Mouse (Mus musculus): ENCODE data around the gene Bahd1. TPM values are rescaled to one million over a fixed set of nuclear protein-coding genes. Genes with fewer than 3 reads are reported as not detected.

The Bahd1 gene
- polyA plus RNA-seq, 1 experiment, result 22.5 TPM

DNA sequence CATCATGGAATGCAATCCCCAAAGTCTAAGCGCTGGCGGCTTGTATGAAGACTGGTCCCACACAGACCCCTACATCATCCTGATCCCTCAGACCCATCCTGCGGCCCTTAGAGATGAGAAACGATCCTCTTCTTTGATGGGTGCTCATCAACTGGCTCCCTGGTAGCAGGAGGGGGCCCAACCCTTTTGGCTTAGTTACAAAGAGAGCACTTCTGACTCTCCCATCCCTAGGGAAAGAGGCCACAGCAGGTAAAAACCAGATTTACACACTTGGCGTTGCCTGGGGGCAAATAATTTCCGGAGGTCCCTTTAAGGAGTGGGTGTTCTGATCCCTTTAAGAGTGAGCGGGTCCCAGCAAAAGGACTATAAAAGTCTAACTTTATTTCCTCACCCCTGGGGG is 2.8 kb upstream of the Bahd1 start:
- no peak overlapping the region for H3K27ac ChIP-seq (ENCODE audit: insufficient read depth, low read length)
- no peak for TF ChIP-seq CTCF (IDR thresholded peaks at IDR 0.05; ENCODE audit: extremely low read depth, insufficient read depth, low read length)
- no peak for TF ChIP-seq POLR2A (IDR thresholded peaks at IDR 0.05; ENCODE audit: extremely low read depth, insufficient read depth, low read length)
- H3K4me1 ChIP-seq (ENCODE audit: control insufficient read depth, insufficient read depth, low read length), result 0 out of 2 replicates have a peak, but pooled peaks cover 2% of the 10 kb centered on the region
- peak overlapping the region; percentile 40 for H3K4me3 ChIP-seq (ENCODE audit: insufficient read depth, low read length)

GRCm38 (mm10) chr2:118897808-118898207 is 2.4 kb upstream of the Bahd1 start:
- no peak overlapping the region for H3K4me3 ChIP-seq (ENCODE audit: insufficient read depth, low read length)
- TF ChIP-seq CTCF (IDR thresholded peaks at IDR 0.05; ENCODE audit: extremely low read depth, insufficient read depth, low read length) (no peak), POLR2A (IDR thresholded peaks at IDR 0.05; ENCODE audit: extremely low read depth, insufficient read depth, low read length) (no peak)

DNA sequence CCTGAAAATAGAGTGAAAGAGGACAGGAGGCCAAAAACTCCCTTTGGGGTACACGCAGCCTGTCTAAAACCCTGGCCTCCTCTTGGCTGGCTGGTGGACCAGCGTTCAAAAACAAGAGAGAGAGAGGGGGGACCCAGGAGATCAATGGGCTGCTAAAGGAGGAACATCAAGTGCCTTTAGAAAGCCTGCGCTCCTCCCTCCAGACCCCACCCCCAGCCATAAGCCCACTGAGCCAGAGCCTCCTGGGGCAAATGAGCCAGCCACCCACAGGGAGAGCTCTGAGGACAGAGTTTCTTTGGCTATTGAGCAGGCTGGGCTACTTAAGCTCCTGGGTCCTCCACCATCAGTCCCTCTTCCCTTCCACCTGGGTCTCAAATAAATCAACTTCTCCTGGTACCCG is 1.4 kb upstream of the Bahd1 start:
- no peak overlapping the region for H3K27ac ChIP-seq (ENCODE audit: insufficient read depth, low read length)
- no peak overlapping the region for H3K4me3 ChIP-seq (ENCODE audit: insufficient read depth, low read length)
- TF ChIP-seq POLR2A (IDR thresholded peaks at IDR 0.05; ENCODE audit: extremely low read depth, insufficient read depth, low read length) (no peak), CTCF (IDR thresholded peaks at IDR 0.05; ENCODE audit: extremely low read depth, insufficient read depth, low read length) (no peak)
- peaks cover 2% of the 10 kb centered on the region; the same call in 1 of the 2 replicates for H3K4me1 ChIP-seq (ENCODE audit: control insufficient read depth, insufficient read depth, low read length)

More at GRCm38 (mm10) chr2:118897808-118898207, 2.4 kb upstream of the Bahd1 start:
- no peak overlapping the region for H3K27ac ChIP-seq (ENCODE audit: insufficient read depth, low read length)
- H3K4me1 ChIP-seq (ENCODE audit: control insufficient read depth, insufficient read depth, low read length), result 0 out of 2 replicates have a peak, but pooled peaks cover 2% of the 10 kb centered on the region

DNA sequence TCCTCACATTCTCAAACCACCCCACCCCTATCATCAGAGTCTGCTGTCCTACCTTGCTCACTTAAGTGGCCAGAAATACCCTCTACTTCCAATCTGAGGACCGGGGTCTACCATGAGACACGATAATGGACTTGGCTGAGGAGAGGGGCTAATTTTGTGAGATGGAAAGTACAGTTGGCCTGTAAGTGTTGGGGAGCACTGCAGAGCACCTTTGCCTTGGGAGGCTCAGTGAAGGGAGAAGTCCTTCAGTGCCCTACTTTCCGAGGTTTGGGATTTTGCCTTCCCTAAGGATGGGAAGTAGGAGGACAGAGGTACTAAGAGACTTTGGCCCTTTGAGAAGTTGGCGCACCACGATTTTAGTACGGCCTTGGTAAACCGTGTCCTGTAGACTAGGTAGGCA is 871 bp upstream of the Bahd1 start:
- H3K4me3 ChIP-seq (ENCODE audit: insufficient read depth, low read length), result no peak overlapping the region
- H3K27ac ChIP-seq (ENCODE audit: insufficient read depth, low read length), result no peak overlapping the region
- peaks cover 6% of the 10 kb centered on the region for H3K4me1 ChIP-seq (ENCODE audit: control insufficient read depth, insufficient read depth, low read length)
- TF ChIP-seq POLR2A (IDR thresholded peaks at IDR 0.05; ENCODE audit: extremely low read depth, insufficient read depth, low read length) (no peak), CTCF (IDR thresholded peaks at IDR 0.05; ENCODE audit: extremely low read depth, insufficient read depth, low read length) (no peak)

DNA sequence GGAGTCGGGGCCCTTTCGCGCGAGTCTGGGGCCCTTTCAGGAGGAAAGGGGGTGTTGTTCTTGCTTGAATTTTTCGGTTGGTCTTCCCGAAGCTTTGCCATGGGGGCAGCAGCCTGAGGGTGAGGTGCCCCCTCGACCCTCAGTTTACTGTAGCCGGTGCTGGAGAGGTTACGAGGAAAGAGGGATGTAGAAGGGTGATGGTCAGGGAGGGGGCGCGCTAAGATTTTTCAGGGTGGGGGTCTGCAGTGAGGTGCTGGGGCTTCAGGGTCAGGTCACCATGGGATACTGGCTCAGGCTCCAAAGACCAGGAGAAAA is 606 bp downstream of the Bahd1 start:
- TF ChIP-seq CTCF (IDR thresholded peaks at IDR 0.05; ENCODE audit: extremely low read depth, insufficient read depth, low read length) (no peak), POLR2A (IDR thresholded peaks at IDR 0.05; ENCODE audit: extremely low read depth, insufficient read depth, low read length) (no peak)
- Histone ChIP-seq H3K27ac (ENCODE audit: insufficient read depth, low read length) (no peak overlapping the region), H3K4me3 (ENCODE audit: insufficient read depth, low read length) (peak overlapping the region; percentile 48), H3K4me1 (ENCODE audit: control insufficient read depth, insufficient read depth, low read length) (peaks cover 14% of the 10 kb centered on the region)

DNA sequence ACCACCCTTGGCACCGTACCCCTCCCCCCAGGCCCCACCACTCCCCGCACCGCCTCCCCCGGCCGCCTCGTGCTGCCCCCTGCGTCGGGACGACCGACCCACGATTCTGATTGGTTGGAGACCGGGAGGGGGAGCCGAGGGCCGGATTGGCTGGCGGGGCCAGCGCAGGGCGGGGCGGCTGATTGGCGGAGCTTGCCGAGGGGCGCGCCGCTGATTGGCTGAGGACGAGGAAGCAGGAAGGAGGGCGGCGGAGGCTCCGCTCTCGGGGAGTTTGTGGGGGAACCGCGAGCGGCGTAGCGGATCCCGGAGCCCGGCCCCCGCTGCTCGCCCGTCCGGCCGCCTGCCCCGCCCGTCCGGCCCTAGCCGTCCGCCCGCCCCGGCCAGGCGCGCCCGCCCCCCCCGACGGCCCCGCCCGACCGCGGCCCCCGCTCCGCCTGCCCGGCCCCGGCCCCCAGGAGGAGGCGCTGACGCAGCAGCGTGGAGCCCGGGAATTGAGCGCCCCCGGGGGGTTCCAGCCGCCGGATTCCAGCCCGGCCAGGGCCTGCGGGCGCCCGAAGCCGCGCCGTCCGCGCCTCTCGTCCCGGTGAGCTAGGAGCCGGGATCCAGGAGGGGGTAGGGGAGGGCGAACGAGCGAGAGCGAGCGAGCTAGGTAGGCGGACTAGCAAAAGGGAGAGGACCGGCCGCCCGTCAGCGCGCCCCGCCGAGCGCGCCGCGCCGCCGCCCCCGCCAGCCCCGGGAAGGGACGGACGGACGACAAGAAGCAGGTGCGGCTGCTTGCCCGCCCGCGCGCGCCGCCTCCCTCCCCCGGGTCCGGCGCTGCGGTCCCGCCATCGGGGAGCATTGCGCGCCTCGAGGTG is 1.2 kb downstream of the Bahd1 start:
- TF ChIP-seq POLR2A (IDR thresholded peaks at IDR 0.05; ENCODE audit: extremely low read depth, insufficient read depth, low read length) (peak; percentile 61; the same call in 1 of the 2 replicates), CTCF (IDR thresholded peaks at IDR 0.05; ENCODE audit: extremely low read depth, insufficient read depth, low read length) (no peak)
- Histone ChIP-seq H3K4me1 (ENCODE audit: control insufficient read depth, insufficient read depth, low read length) (peaks cover 14% of the 10 kb centered on the region), H3K27ac (ENCODE audit: insufficient read depth, low read length) (peak overlapping the region; percentile 96), H3K4me3 (ENCODE audit: insufficient read depth, low read length) (peak overlapping the region; percentile 73)

GRCm38 (mm10) chr2:118902051-118903025 is 2.2 kb downstream of the Bahd1 start:
- Histone ChIP-seq H3K4me1 (ENCODE audit: control insufficient read depth, insufficient read depth, low read length) (peaks cover 12% of the 10 kb centered on the region), H3K27ac (ENCODE audit: insufficient read depth, low read length) (0 out of 2 replicates have a peak overlapping the region, but pooled peaks have one; percentile 96), H3K4me3 (ENCODE audit: insufficient read depth, low read length) (peak overlapping the region; percentile 73)
- TF ChIP-seq POLR2A (IDR thresholded peaks at IDR 0.05; ENCODE audit: extremely low read depth, insufficient read depth, low read length) (no peak), CTCF (IDR thresholded peaks at IDR 0.05; ENCODE audit: extremely low read depth, insufficient read depth, low read length) (no peak)

GRCm38 (mm10) chr2:118903333-118903741 is 3.2 kb downstream of the Bahd1 start:
- TF ChIP-seq CTCF (IDR thresholded peaks at IDR 0.05; ENCODE audit: extremely low read depth, insufficient read depth, low read length) (no peak), POLR2A (IDR thresholded peaks at IDR 0.05; ENCODE audit: extremely low read depth, insufficient read depth, low read length) (no peak)
- Histone ChIP-seq H3K27ac (ENCODE audit: insufficient read depth, low read length) (no peak overlapping the region), H3K4me3 (ENCODE audit: insufficient read depth, low read length) (peak overlapping the region; percentile 73; the same call in 1 of the 2 replicates), H3K4me1 (ENCODE audit: control insufficient read depth, insufficient read depth, low read length) (peaks cover 12% of the 10 kb centered on the region)

DNA sequence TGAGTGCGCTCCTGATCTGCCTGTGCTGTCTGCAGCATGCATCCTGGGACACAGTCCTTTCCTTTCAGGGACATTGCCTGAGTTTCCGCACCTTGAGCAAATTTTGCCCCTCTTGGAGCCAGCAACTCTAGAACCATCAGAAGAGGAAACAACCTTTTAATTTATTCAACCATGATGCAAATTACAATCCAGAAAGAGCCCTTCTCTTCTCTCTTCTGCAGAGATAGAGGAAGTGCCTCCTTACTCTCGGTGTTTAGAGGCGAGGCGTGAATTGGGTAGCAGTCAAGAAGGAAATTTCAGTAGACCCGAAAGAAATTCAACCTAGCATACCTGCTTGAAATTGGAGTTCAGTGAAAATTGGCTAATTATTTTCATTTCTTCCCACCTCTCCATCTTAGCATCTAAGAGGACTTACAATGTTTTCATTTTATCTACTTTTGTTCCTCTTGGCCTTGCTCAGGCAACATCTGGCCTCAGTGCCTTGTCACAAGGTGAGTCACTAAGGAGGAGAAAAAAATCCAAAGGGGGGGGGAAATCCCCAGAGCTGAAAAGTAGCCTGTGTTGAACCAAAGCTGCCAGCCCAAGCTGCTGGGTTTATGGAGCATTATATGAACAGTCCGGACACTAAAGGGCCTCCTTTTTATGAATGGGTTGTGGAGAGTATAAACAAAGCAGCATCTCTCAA is 5.4 kb downstream of the Bahd1 start:
- H3K4me3 ChIP-seq (ENCODE audit: insufficient read depth, low read length), result no peak overlapping the region
- peaks cover 12% of the 10 kb centered on the region for H3K4me1 ChIP-seq (ENCODE audit: control insufficient read depth, insufficient read depth, low read length)
- TF ChIP-seq POLR2A (IDR thresholded peaks at IDR 0.05; ENCODE audit: extremely low read depth, insufficient read depth, low read length) (no peak), CTCF (IDR thresholded peaks at IDR 0.05; ENCODE audit: extremely low read depth, insufficient read depth, low read length) (no peak)
- H3K27ac ChIP-seq (ENCODE audit: insufficient read depth, low read length), result no peak overlapping the region

Measured in cortical plate, adult 2 months (tissue).